7 mouse cellular contexts compared by ENCODE assay signal in the genomic region with DNA sequence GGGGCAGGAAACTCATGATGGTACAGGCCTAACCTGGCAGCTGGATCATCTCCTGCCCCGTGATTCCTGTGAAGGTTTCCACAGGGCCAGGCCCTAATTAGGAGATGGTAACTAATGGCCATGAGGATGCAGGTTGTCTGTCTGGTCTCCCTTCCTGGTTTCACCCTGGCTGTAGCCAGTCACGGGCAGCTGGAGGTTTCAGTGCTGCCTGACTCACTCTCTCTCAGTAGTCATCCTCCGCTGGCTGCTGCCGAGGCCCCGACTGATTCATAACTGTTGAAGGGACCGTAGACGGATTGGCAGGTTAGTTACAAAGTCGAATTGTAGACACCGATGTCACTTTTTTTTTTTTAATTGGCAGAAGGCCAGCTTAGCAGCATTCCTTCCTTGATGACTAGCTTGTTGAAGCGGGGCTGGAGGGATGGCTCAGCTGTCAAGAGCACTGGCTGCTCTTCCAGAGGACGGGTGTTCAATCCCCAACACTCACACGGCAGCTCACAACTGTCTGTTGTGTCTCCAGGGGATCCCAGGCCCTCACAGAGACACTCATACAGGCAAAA. TPM values are rescaled to one million over a fixed set of nuclear protein-coding genes. Genes with fewer than 3 reads are reported as not detected.
DNase-seq lines count a peak whose midpoint lies in the region; ATAC-seq lines count a peak whose summit lies in the region.

No protein-coding gene starts in this region.

- no peak overlapping the region for H3K9ac ChIP-seq in kidney, embryonic 15.5 days
- H3K9ac ChIP-seq in midbrain, embryonic 14.5 days (replicated peaks; ENCODE audit: low read length) = no peak overlapping the region

- 69% methylated on average over 12 of the region's 12 CpGs for WGBS in kidney, embryonic 15.5 days
- WGBS in midbrain, embryonic 14.5 days = 75% methylated on average over 12 of the region's 12 CpGs

- no peaks in the 10 kb centered on the region for H3K27me3 ChIP-seq in kidney, embryonic 15.5 days
- H3K27me3 ChIP-seq in midbrain, embryonic 14.5 days (ENCODE audit: control insufficient read depth, insufficient read depth, low read length) = no peaks in the 10 kb centered on the region

- no peak overlapping the region for H3K4me2 ChIP-seq in kidney, embryonic 15.5 days
- H3K4me2 ChIP-seq in midbrain, embryonic 14.5 days (ENCODE audit: low read length) = no peak overlapping the region

- no peaks in the 10 kb centered on the region for H3K9me3 ChIP-seq in kidney, embryonic 15.5 days (replicated peaks)
- no peaks in the 10 kb centered on the region for H3K9me3 ChIP-seq in midbrain, embryonic 14.5 days (ENCODE audit: control insufficient read depth, low read length)

- H3K36me3 ChIP-seq in kidney, embryonic 15.5 days = peaks cover 9% of the 10 kb centered on the region; the same call in 1 of the 2 replicates
- no peaks in the 10 kb centered on the region for H3K36me3 ChIP-seq in midbrain, embryonic 14.5 days (ENCODE audit: control insufficient read depth, insufficient read depth, low read length)

- no peak overlapping the region for H3K27ac ChIP-seq in kidney, embryonic 15.5 days
- no peak overlapping the region for H3K27ac ChIP-seq in midbrain, embryonic 14.5 days (replicated peaks; ENCODE audit: low read depth, low read length)

- H3K4me3 ChIP-seq in kidney, embryonic 15.5 days (replicated peaks) = no peak overlapping the region
- no peak overlapping the region for H3K4me3 ChIP-seq in midbrain, embryonic 14.5 days (replicated peaks; ENCODE audit: low read depth, low read length)

- ATAC-seq in kidney, embryonic 15.5 days (replicated peaks; ENCODE audit: low FRiP score) = 0 out of 2 replicates have a peak, but pooled peaks have one; percentile 40
- ATAC-seq in midbrain, embryonic 14.5 days (ENCODE audit: low FRiP score, low TSS enrichment) = no peak

- H3K4me1 ChIP-seq in kidney, embryonic 15.5 days = peaks cover 7% of the 10 kb centered on the region; the same call in 1 of the 2 replicates
- H3K4me1 ChIP-seq in midbrain, embryonic 14.5 days (ENCODE audit: control insufficient read depth, insufficient read depth, low read length) = no peaks in the 10 kb centered on the region

- no peak for DNase-seq in kidney, postnatal 36 days
- DNase-seq in urinary bladder, postnatal 14 days (ENCODE audit: low spot score) = peak; percentile 30
- no peak for DNase-seq in urinary bladder, postnatal 36 days (ENCODE audit: low spot score in 2 of 2)
- peak; percentile 60 to 73 for DNase-seq in adrenal gland, postnatal 36 days
- DNase-seq in midbrain, embryonic 14.5 days = no peak
- DNase-seq in urinary bladder, postnatal 25 days (ENCODE audit: low spot score) = no peak

RNA-seq across cellular contexts. Expression of gene Nr2c1, which starts 31.0 kb away (rescaled TPM):
- polyA plus RNA-seq in kidney, embryonic 15.5 days (2015; fragmentation: Nextera tagmentation; extraction: Ambion mirVana) = 8.5 and 9.7 TPM in 2 replicates
- 10 to 100 TPM; 11.8 to 15.8 TPM for total RNA-seq in adrenal gland, postnatal 36 days (2021)
- polyA plus RNA-seq in midbrain, embryonic 14.5 days (2014; fragmentation: Nextera tagmentation; extraction: Ambion mirVana) = 7.3 and 8.6 TPM in 2 replicates

Comparison
In these comparisons a context has a peak if more than half of its experiments do, and no peak if none do; other contexts are left out.
1. DNase-seq: peak in urinary bladder, postnatal 14 days (single experiment) and adrenal gland, postnatal 36 days (2 of 2); none in kidney, postnatal 36 days (0 of 2), urinary bladder, postnatal 36 days (0 of 2), midbrain, embryonic 14.5 days (single experiment) and urinary bladder, postnatal 25 days (single experiment).